Mouse (Mus musculus) neural tube, embryonic 14.5 days (tissue): ENCODE data around the gene Mtcp1. TPM values are rescaled to one million over a fixed set of nuclear protein-coding genes. Genes with fewer than 3 reads are reported as not detected.
A peak's percentile ranks its signal among the peaks of the same experiment; 100 is the strongest.

Source experiments
- ATAC-seq: fragments of 200-750 bp; cut with Nextera tagmentation; 2 replicates; pipeline ENCODE4 v1.8.0; 2017; ENCODE audit warnings: low read depth, mild to moderate bottlenecking, moderate TSS enrichment, moderate library complexity
- H3K27ac ChIP-seq: fragments of 300-500 bp; sonication (generic); 2 replicates; pipeline ENCODE4 v1.5.1; 2014; ENCODE audit warnings: low read depth, mild to moderate bottlenecking, control low read depth, low read length, moderate library complexity, mixed read lengths
- H3K27me3 ChIP-seq: fragments of 300-500 bp; sonication (generic); 2 replicates; pipeline ENCODE4 v1.6.1; 2014; ENCODE audit warnings: low read length; ENCODE audit not compliant: control insufficient read depth, insufficient read depth
- H3K36me3 ChIP-seq: fragments of 300-500 bp; sonication (generic); 2 replicates; pipeline ENCODE4 v1.6.1; 2014; ENCODE audit warnings: low read length, mixed read lengths; ENCODE audit not compliant: control insufficient read depth, insufficient read depth
- H3K4me1 ChIP-seq: fragments of 300-500 bp; sonication (generic); 2 replicates; pipeline ENCODE4 v1.6.1; 2014; ENCODE audit warnings: low read length; ENCODE audit not compliant: control insufficient read depth, insufficient read depth
- H3K4me2 ChIP-seq: fragments of 300-500 bp; sonication (generic); 2 replicates; pipeline ENCODE4 v1.6.1; 2014; ENCODE audit warnings: mild to moderate bottlenecking, low read depth, low read length, control low read depth
- H3K4me3 ChIP-seq: fragments of 300-500 bp; sonication (generic); 2 replicates; pipeline ENCODE4 v1.5.1; 2014; ENCODE audit warnings: low read depth, low read length, control low read depth, mixed read lengths
- H3K9ac ChIP-seq: fragments of 300-500 bp; sonication (generic); replicated peaks from 2 replicates; pipeline ENCODE4 v1.6.1; 2014; ENCODE audit warnings: low read depth, mild to moderate bottlenecking, control low read depth, low read length, mixed read lengths
- H3K9me3 ChIP-seq: fragments of 300-500 bp; sonication (generic); 2 replicates; pipeline ENCODE4 v1.6.1; 2016; ENCODE audit warnings: low read length; ENCODE audit not compliant: control insufficient read depth
- WGBS: fragments of 180-500 bp; shearing (Covaris S2); extraction: QIAGEN DNeasy Blood & Tissue Kit; methylation state at CpG from one replicate; pipeline ENCODE4 v1.1.7; 2014; 5-methylcytosine and 5-hydroxymethylcytosine counted together
- polyA plus RNA-seq: library from polyadenylated mRNA; unstranded; fragments of >200 nt; fragmentation: Nextera tagmentation; extraction: Ambion mirVana; gene quantifications from 2 replicates; pipeline ENCODE4 v1.2.1, GENCODE M21; 2014

Mtcp1 gene
- polyA plus RNA-seq: 7.2 and 10.3 TPM in 2 replicates

- Histone ChIP-seq H3K36me3 (no peaks in the 10 kb centered on the region), H3K27me3 (no peaks in the 10 kb centered on the region), H3K4me1 (no peaks in the 10 kb centered on the region), H3K27ac (peak within 1 kb of the TSS; percentile 78), H3K9ac (peak within 1 kb of the TSS; percentile 55), H3K9me3 (no peaks in the 10 kb centered on the region), H3K4me3 (peak within 1 kb of the TSS; percentile 47), H3K4me2 (peak within 1 kb of the TSS; percentile 49)
- WGBS: 13% methylated on average over 51 of the region's 52 CpGs
- ATAC-seq: peak; percentile 100
These were observed at the start of gene Mtcp1, which contains the start of the genes Cmc4 and Brcc3 for GRCm38 (mm10) chrX:75415936-75416785. Gene Mtcp1 (minus strand): TSS chrX:75416588. Gene Cmc4 (minus strand): TSS chrX:75416584. Gene Brcc3 (plus strand): TSS chrX:75416628.

DNA sequence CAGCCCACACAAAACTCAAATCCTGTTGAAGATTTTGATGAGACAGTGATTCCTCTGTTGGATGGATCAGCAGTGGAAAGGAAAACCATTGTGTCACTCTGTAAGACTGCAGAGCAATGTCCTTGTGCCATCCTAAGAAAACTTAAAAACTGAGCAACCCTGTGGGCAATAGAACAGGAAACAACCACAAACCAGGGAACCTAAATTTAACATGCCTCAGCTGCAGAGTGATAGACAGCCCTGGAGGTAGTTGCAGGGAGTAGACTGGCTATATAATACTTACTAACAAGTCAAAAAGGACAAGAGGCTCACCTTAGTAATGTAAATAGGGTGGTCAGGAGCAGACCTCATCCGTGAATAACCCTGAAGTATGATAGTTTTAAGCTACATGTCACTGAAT lies 38.2 kb upstream of the Mtcp1 start:
- Histone ChIP-seq H3K9me3 (no peaks in the 10 kb centered on the region), H3K4me3 (no peak overlapping the region), H3K27me3 (no peaks in the 10 kb centered on the region), H3K4me1 (no peaks in the 10 kb centered on the region), H3K4me2 (no peak overlapping the region), H3K9ac (no peak overlapping the region), H3K27ac (no peak overlapping the region), H3K36me3 (no peaks in the 10 kb centered on the region)
- ATAC-seq: no peak
- 81% methylated on average over 1 of the region's 1 CpGs for WGBS

DNA sequence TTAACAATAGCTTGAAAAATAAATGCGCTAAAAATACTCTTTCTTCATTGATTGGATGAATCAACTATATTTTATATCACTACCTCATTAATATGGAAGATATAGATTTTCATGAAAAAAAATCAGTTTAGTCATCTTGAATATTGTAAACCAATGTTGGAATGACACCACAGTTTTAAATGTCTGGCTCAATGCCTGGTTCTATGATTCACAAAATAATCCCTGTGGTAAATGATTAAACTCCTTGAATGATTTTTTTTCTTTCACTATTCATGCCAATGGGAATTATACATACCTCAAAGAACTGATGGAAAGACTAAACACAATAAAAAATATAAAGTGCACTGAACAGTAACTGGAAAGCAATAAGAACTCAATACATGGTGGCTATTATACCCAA lies 6.7 kb downstream of the Mtcp1 start:
- H3K4me2 ChIP-seq: no peak overlapping the region
- no peak overlapping the region for H3K9ac ChIP-seq
- WGBS: 98% methylated on average over 1 of the region's 1 CpGs
- no peak overlapping the region for H3K4me3 ChIP-seq
- no peak for ATAC-seq
- H3K9me3 ChIP-seq: no peaks in the 10 kb centered on the region
- H3K27ac ChIP-seq: no peak overlapping the region
- H3K27me3 ChIP-seq: no peaks in the 10 kb centered on the region
- H3K4me1 ChIP-seq: no peaks in the 10 kb centered on the region
- no peaks in the 10 kb centered on the region for H3K36me3 ChIP-seq

DNA sequence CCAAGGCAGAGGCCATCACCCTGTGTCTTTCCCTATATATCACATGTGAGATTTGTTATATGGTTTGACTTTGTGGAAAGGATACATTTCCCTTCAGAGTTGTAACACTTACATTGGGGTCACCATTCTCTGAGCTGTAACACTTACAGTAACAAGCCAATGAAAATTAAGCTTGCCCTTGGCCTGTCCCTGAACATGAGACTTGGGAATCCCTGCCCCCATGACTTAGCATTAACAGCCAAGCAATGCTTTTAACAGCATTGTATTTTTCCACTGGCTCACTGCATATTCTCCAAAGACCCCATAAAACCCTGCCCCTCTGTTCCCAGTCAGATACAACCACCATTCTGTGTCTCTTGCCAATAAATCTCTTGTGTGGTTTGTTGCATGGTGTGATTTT lies 13.0 kb downstream of the Mtcp1 start:
- Histone ChIP-seq H3K9me3 (no peaks in the 10 kb centered on the region), H3K36me3 (no peaks in the 10 kb centered on the region), H3K4me3 (no peak overlapping the region), H3K4me2 (no peak overlapping the region), H3K27me3 (no peaks in the 10 kb centered on the region), H3K4me1 (no peaks in the 10 kb centered on the region), H3K27ac (no peak overlapping the region), H3K9ac (no peak overlapping the region)
- ATAC-seq: no peak

DNA sequence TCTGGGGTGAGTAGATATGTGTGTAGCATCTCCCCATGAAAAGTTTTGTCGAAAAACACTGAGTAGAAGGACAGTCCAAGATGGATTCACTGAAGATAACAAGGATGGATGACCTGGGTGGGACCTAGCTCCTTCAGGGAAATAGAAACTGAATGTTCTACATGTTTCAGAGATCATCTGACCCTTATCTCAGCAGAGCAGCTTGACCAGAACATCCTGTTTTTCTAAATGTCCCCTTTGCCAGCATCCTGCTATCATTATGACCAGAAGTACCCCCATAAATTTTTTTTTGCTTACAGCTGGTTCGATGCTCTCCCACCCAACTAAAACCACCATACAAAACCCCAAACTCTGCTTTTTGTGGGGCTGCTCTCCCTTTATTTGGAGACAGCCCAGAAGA lies 13.7 kb downstream of the Mtcp1 start:
- WGBS: 84% methylated on average over 2 of the region's 2 CpGs
- no peak for ATAC-seq

DNA sequence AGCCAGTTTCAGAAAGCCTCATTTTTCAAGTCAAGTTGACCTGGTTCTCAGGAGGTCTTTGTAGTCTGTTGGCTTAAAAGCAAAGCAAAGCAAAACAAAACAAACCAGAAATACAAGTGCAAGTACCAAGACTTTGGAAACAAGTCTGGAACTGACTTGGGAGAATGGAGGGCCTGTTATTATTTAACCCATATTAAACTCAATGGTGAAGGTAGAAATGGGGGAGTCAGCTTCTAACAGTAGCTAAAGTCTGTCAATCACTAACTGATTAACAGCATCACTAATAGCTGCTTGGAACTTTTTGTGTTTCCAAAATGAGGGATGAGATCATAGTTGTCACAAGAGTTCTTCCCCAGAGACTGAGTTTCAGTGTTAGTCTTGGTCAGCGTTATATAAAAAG lies 16.9 kb downstream of the Mtcp1 start:
- ATAC-seq: no peak
- Histone ChIP-seq H3K27ac (no peak overlapping the region), H3K9ac (no peak overlapping the region), H3K27me3 (no peaks in the 10 kb centered on the region), H3K4me1 (no peaks in the 10 kb centered on the region), H3K36me3 (no peaks in the 10 kb centered on the region), H3K4me2 (no peak overlapping the region), H3K4me3 (no peak overlapping the region), H3K9me3 (no peaks in the 10 kb centered on the region)
- 97% methylated on average over 1 of the region's 1 CpGs for WGBS

More for the DNA sequence above, 13.7 kb downstream of the Mtcp1 start:
- H3K27me3 ChIP-seq: no peaks in the 10 kb centered on the region
- H3K4me2 ChIP-seq: no peak overlapping the region
- H3K27ac ChIP-seq: no peak overlapping the region
- no peak overlapping the region for H3K4me3 ChIP-seq
- no peak overlapping the region for H3K9ac ChIP-seq
- H3K36me3 ChIP-seq: no peaks in the 10 kb centered on the region
- H3K9me3 ChIP-seq: no peaks in the 10 kb centered on the region
- H3K4me1 ChIP-seq: no peaks in the 10 kb centered on the region

DNA sequence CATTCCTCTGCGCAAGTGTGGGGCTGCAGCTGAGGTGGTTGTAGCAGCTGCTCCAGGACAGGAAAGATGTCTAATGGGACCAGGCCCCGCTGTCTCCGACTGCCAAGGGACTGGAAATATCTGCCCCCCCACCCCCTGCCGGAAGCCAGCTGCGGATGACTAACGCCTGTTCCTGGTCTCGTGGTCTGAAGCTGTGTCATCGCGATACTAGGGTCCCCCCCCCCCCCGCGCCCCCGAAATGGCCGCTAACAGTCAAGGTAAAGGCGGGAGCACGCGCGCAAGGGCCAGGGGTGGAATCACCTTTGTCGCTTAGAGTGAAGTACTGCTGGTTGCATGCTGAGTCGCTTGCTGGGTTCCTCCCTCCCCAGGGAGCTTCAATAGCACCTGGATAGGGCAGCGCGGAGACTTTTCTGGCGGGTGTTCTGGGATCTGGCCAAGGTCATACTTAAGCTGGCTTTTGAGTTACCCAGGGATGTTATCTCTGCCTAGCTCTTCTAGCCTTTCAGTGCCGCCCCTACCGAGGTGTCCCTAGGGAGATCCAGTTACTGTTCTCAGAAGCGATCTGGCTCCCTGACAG lies 34.1 kb downstream of the Mtcp1 start, which contains the start of the genes Fundc2 and F8:
Gene Fundc2 (plus strand): TSS at position 205 of the 577 bp plus-strand sequence.
Gene F8 (minus strand): TSS at position 421 of the 577 bp plus-strand sequence.
- Histone ChIP-seq H3K9me3 (no peaks in the 10 kb centered on the region), H3K27me3 (no peaks in the 10 kb centered on the region), H3K9ac (peak within 1 kb of the TSS; percentile 63), H3K36me3 (no peaks in the 10 kb centered on the region), H3K4me1 (no peaks in the 10 kb centered on the region), H3K27ac (peak within 1 kb of the TSS; percentile 60), H3K4me2 (peak within 1 kb of the TSS; percentile 45), H3K4me3 (peak within 1 kb of the TSS; percentile 49)
- ATAC-seq: peak; percentile 99
- WGBS: 12% methylated on average over 19 of the region's 25 CpGs

- H3K27me3 ChIP-seq: no peaks in the 10 kb centered on the region
- ATAC-seq: peak; percentile 25; the same call in 1 of the 2 replicates
- no peaks in the 10 kb centered on the region for H3K36me3 ChIP-seq
- H3K4me1 ChIP-seq: no peaks in the 10 kb centered on the region
- H3K4me2 ChIP-seq: peak overlapping the region; percentile 45; the same call in 1 of the 2 replicates
- H3K4me3 ChIP-seq: peak overlapping the region; percentile 49
- H3K9me3 ChIP-seq: no peaks in the 10 kb centered on the region
- no peak overlapping the region for H3K27ac ChIP-seq
- WGBS: 71% methylated on average over 5 of the region's 5 CpGs
- H3K9ac ChIP-seq: no peak overlapping the region
These were observed 34.7 kb downstream of the Mtcp1 start for GRCm38 (mm10) chrX:75381699-75382098.

DNA sequence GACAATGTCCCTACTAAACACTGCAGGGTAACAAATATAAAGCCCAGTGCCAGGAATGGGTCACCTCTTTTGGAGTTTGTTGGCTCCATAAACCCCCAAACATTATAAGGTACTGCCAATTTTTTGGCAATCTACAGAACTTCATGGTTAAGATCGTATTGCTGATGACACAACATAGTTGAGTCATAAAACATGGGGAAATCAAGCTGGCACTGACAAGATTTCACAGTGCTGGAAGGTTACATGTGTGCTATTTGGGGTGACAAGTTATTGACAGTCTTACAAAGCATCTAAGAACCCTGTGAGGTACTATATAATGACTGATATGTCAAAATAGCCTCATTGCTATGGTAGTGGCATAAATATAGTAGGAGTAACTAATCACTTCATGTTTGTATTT lies 35.2 kb downstream of the Mtcp1 start:
- no peak overlapping the region for H3K9ac ChIP-seq
- no peaks in the 10 kb centered on the region for H3K9me3 ChIP-seq
- no peak overlapping the region for H3K4me2 ChIP-seq
- H3K27ac ChIP-seq: no peak overlapping the region
- WGBS: 96% methylated on average over 1 of the region's 1 CpGs
- no peak overlapping the region for H3K4me3 ChIP-seq
- H3K4me1 ChIP-seq: no peaks in the 10 kb centered on the region
- no peak for ATAC-seq
- H3K27me3 ChIP-seq: no peaks in the 10 kb centered on the region
- no peaks in the 10 kb centered on the region for H3K36me3 ChIP-seq
